Comparison of ENCODE assay signal across 34 mouse cellular contexts in genomic region chr17:47459341-47459919, GRCm38 (mm10). TPM values are rescaled to one million over a fixed set of nuclear protein-coding genes. Genes with fewer than 3 reads are reported as not detected.
DNase-seq lines count a peak whose midpoint lies in the region; ATAC-seq and TF ChIP-seq lines count a peak whose summit lies in the region.
"Had no signal": no experiment of that assay in that cellular context is flagged by ENCODE, and none has a peak within 500 bp of the region (broad histone marks: within the 10 kb centered on the region; RNA-seq: fewer than 3 reads in every experiment).

No protein-coding gene starts in this region.

- no peaks in the 10 kb centered on the region for H3K9me3 ChIP-seq in heart, embryonic 10.5 days
- no peaks in the 10 kb centered on the region for H3K9me3 ChIP-seq in heart, embryonic 11.5 days (replicated peaks; ENCODE audit: control insufficient read depth, low read length)
- H3K9me3 ChIP-seq in MEL (replicated peaks; ENCODE audit: insufficient read depth, low read length): no peaks in the 10 kb centered on the region
- H3K9me3 ChIP-seq: embryonic facial prominence, embryonic 13.5 days; forebrain, embryonic 10.5 days; forebrain, embryonic 15.5 days; heart, embryonic 15.5 days; limb, embryonic 10.5 days; limb, embryonic 15.5 days; midbrain, embryonic 12.5 days; neural tube, embryonic 13.5 days had no signal

- no peak for TF ChIP-seq RAD21 in MEL (IDR thresholded peaks at IDR 0.05; ENCODE audit: low read depth, low read length)

- 0 out of 2 replicates have a peak, but pooled peaks cover 3% of the 10 kb centered on the region for H3K36me3 ChIP-seq in heart, embryonic 10.5 days
- no peaks in the 10 kb centered on the region for H3K36me3 ChIP-seq in heart, embryonic 11.5 days (ENCODE audit: control insufficient read depth, insufficient read depth, low read length)
- peaks cover 0 to under 1% of the 10 kb centered on the region in 2 experiments; a peak in 1 of 4 replicates for H3K36me3 ChIP-seq in MEL (ENCODE audit: control insufficient read depth in 1 of 2, insufficient read depth in 2 of 2, low read length in 2 of 2)
- H3K36me3 ChIP-seq: embryonic facial prominence, embryonic 13.5 days; forebrain, embryonic 10.5 days; forebrain, embryonic 15.5 days; heart, embryonic 15.5 days; limb, embryonic 10.5 days; limb, embryonic 15.5 days; midbrain, embryonic 12.5 days; neural tube, embryonic 13.5 days had no signal

- H3K4me3 ChIP-seq in heart, embryonic 10.5 days: no peak overlapping the region
- H3K4me3 ChIP-seq in heart, embryonic 11.5 days (ENCODE audit: low read depth, low read length): no peak overlapping the region
- H3K4me3 ChIP-seq in MEL (ENCODE audit: control insufficient read depth in 1 of 2, insufficient read depth in 1 of 2, low read depth in 2 of 2, low read length in 2 of 2): no peak overlapping the region
- H3K4me3 ChIP-seq: embryonic facial prominence, embryonic 13.5 days; forebrain, embryonic 10.5 days; forebrain, embryonic 15.5 days; gastrocnemius, adult 2 months; heart, adult 2 months; heart, embryonic 15.5 days; limb, embryonic 10.5 days; limb, embryonic 15.5 days; midbrain, embryonic 12.5 days; neural tube, embryonic 13.5 days had no signal

- H3K4me1 ChIP-seq in heart, embryonic 10.5 days: peaks cover 73% of the 10 kb centered on the region
- H3K4me1 ChIP-seq in heart, embryonic 11.5 days (ENCODE audit: control insufficient read depth, insufficient read depth, low read length): peaks cover 31% of the 10 kb centered on the region
- peaks cover 3 to 12% of the 10 kb centered on the region in 2 experiments for H3K4me1 ChIP-seq in MEL (ENCODE audit: control insufficient read depth in 1 of 2, insufficient read depth in 2 of 2, low read length in 2 of 2)
- H3K4me1 ChIP-seq: forebrain, embryonic 15.5 days; midbrain, embryonic 12.5 days; neural tube, embryonic 13.5 days had no signal

- peaks cover 16% of the 10 kb centered on the region; the same call in 1 of the 2 replicates for H3K27me3 ChIP-seq in heart, embryonic 10.5 days (ENCODE audit: insufficient read depth, poor library complexity, severe bottlenecking)
- no peaks in the 10 kb centered on the region for H3K27me3 ChIP-seq in heart, embryonic 11.5 days (ENCODE audit: control insufficient read depth, insufficient read depth, low read length)
- H3K27me3 ChIP-seq in MEL (ENCODE audit: control insufficient read depth in 1 of 2, insufficient read depth in 2 of 2, low read length in 2 of 2): peaks cover 0 to 1% of the 10 kb centered on the region in 2 experiments; a peak in 2 of 4 replicates
- H3K27me3 ChIP-seq: embryonic facial prominence, embryonic 13.5 days; limb, embryonic 15.5 days had no signal

- 45% methylated on average over 3 of the region's 3 CpGs for WGBS in heart, embryonic 10.5 days
- 46% methylated on average over 3 of the region's 3 CpGs for WGBS in heart, embryonic 11.5 days (ENCODE audit: insufficient replicate concordance)

- 0 out of 2 replicates have a peak overlapping the region, but pooled peaks have one; percentile 5 for H3K27ac ChIP-seq in heart, embryonic 10.5 days
- no peak overlapping the region for H3K27ac ChIP-seq in heart, embryonic 11.5 days (ENCODE audit: low read depth, low read length)
- H3K27ac ChIP-seq in MEL (ENCODE audit: control insufficient read depth, low read depth, low read length): no peak overlapping the region
- H3K27ac ChIP-seq: embryonic facial prominence, embryonic 13.5 days; forebrain, embryonic 10.5 days; forebrain, embryonic 15.5 days; gastrocnemius, adult 2 months; heart, adult 2 months; heart, embryonic 15.5 days; kidney, postnatal 0 days; limb, embryonic 10.5 days; limb, embryonic 15.5 days; liver, embryonic 14.5 days; midbrain, embryonic 12.5 days; neural tube, embryonic 13.5 days had no signal

- no peak for TF ChIP-seq CTCF in MEL (IDR thresholded peaks at IDR 0.05 in 2 of 3, conservative IDR thresholded peaks at IDR 0.05 in 1 of 3; ENCODE audit: control insufficient read depth in 1 of 3, insufficient read depth in 1 of 3, low read depth in 2 of 3, low read length in 3 of 3, poor library complexity in 1 of 3, severe bottlenecking in 1 of 3)

- no peak overlapping the region for H3K9ac ChIP-seq in heart, embryonic 11.5 days (ENCODE audit: low read depth, low read length)
- no peak overlapping the region for H3K9ac ChIP-seq in MEL (ENCODE audit: control insufficient read depth, low read depth, low read length, poor library complexity, severe bottlenecking)
- H3K9ac ChIP-seq: embryonic facial prominence, embryonic 13.5 days; forebrain, embryonic 15.5 days; heart, embryonic 15.5 days; limb, embryonic 15.5 days; liver, embryonic 14.5 days; midbrain, embryonic 12.5 days; neural tube, embryonic 13.5 days had no signal

- ATAC-seq in heart, embryonic 11.5 days (replicated peaks; ENCODE audit: insufficient number of reproducible peaks, low FRiP score, low TSS enrichment): no peak
- ATAC-seq: forebrain, embryonic 15.5 days; hindbrain, embryonic 16.5 days had no signal

- no peaks in the 10 kb centered on the region for H3K79me2 ChIP-seq in MEL (ENCODE audit: control insufficient read depth, insufficient read depth, low read length, poor library complexity)

- no peak for TF ChIP-seq EP300 in MEL (IDR thresholded peaks at IDR 0.05; ENCODE audit: low read depth in 1 of 2, low read length in 2 of 2)

- H3K4me2 ChIP-seq in heart, embryonic 11.5 days: no peak overlapping the region
- H3K4me2 ChIP-seq: embryonic facial prominence, embryonic 13.5 days; forebrain, embryonic 15.5 days; heart, embryonic 15.5 days; limb, embryonic 15.5 days; midbrain, embryonic 12.5 days; neural tube, embryonic 13.5 days had no signal

- no peak for TF ChIP-seq POLR2A in MEL (IDR thresholded peaks at IDR 0.05; ENCODE audit: control insufficient read depth in 1 of 2, insufficient read depth in 1 of 2, low read depth in 1 of 2, low read length in 2 of 2, poor library complexity in 1 of 2)

- DNase-seq in heart, embryonic 10.5 days (ENCODE audit: low spot score): no peak
- DNase-seq in lung, postnatal 10 days: peak; percentile 42
- no peak for DNase-seq in lung, postnatal 14 days
- peak; percentile 28 for DNase-seq in MEL (ENCODE audit: low read depth, low spot score)
- DNase-seq in testis, postnatal 14 days (ENCODE audit: low spot score): peak; percentile 80
- DNase-seq in spleen, adult 18-20 months: no peak
- DNase-seq: adrenal gland, postnatal 25 days; cerebellum, adult 11-12 months; cerebellum, adult 9-11 months; gastrocnemius, adult 2 months; gastrocnemius, postnatal 36 days; heart, adult 2 months; kidney, adult 8-10 months; kidney, postnatal 4 days; right cerebral cortex, postnatal 4 days; thymus, postnatal 14 days had no signal

TF ChIP-seq in MEL, 35 proteins besides CTCF, POLR2A, EP300 and RAD21:
- TF ChIP-seq HCFC1 (IDR thresholded peaks at IDR 0.05; ENCODE audit: low read depth, low read length) (no peak), POLR2AphosphoS2 (IDR thresholded peaks at IDR 0.05; ENCODE audit: low read length) (no peak), TCF12 (IDR thresholded peaks at IDR 0.05; ENCODE audit: low read depth, low read length) (no peak)

RNA-seq across cellular contexts. Expression of gene 1700001C19Rik, which starts 22.3 kb away (rescaled TPM):
- polyA plus RNA-seq in heart, embryonic 10.5 days (2016; fragmentation: Nextera tagmentation; extraction: Ambion mirVana): 0.63 and 1.3 TPM in 2 replicates
- 1.2 and 2.2 TPM in 2 replicates for polyA plus RNA-seq in heart, embryonic 11.5 days (2014; fragmentation: Nextera tagmentation; extraction: Ambion mirVana)
- not detected in 2 replicates for total RNA-seq in MEL (2012; rRNA removed)
- not detected for polyA plus RNA-seq in MEL (2012; ENCODE audit: insufficient read depth in 1 of 2, insufficient read length in 2 of 2, low read depth in 1 of 2, low replicate concordance in 2 of 2, missing spikeins in 1 of 2)
- total RNA-seq: adrenal gland, adult 18-20 months; adrenal gland, postnatal 25 days; common myeloid progenitor, adult 5-6 weeks; gastrocnemius, adult 2 months; gastrocnemius, postnatal 36 days; heart, adult 2 months; heart, postnatal 25 days; layer of hippocampus, postnatal 25 days; left cerebral cortex, postnatal 10 days had no signal
- polyA plus RNA-seq: forebrain, embryonic 10.5 days; lung, embryonic 16.5 days had no signal

RNA-seq across cellular contexts. Expression of gene AI661453, which starts 23.0 kb away (rescaled TPM):
- polyA plus RNA-seq in heart, embryonic 10.5 days (2016; fragmentation: Nextera tagmentation; extraction: Ambion mirVana): 0.99 and 1.1 TPM in 2 replicates
- polyA plus RNA-seq in heart, embryonic 11.5 days (2014; fragmentation: Nextera tagmentation; extraction: Ambion mirVana): 1.2 and 1.6 TPM in 2 replicates
- not detected in 2 replicates for total RNA-seq in MEL (2012; rRNA removed)
- polyA plus RNA-seq in MEL (2012; ENCODE audit: insufficient read depth in 1 of 2, insufficient read length in 2 of 2, low read depth in 1 of 2, low replicate concordance in 2 of 2, missing spikeins in 1 of 2): not detected

RNA-seq across cellular contexts. Expression of gene Taf8, which starts 42.7 kb away (rescaled TPM):
- polyA plus RNA-seq in heart, embryonic 10.5 days (2016; fragmentation: Nextera tagmentation; extraction: Ambion mirVana): 23.0 and 28.5 TPM in 2 replicates
- polyA plus RNA-seq in heart, embryonic 11.5 days (2014; fragmentation: Nextera tagmentation; extraction: Ambion mirVana): 15.9 and 18.3 TPM in 2 replicates
- total RNA-seq in MEL (2012; rRNA removed): 14.4 and 15.2 TPM in 2 replicates
- 10 to 100 TPM in 1 of 2 experiments, not detected in 1; 25.7 TPM for polyA plus RNA-seq in MEL (2012; ENCODE audit: insufficient read depth in 1 of 2, insufficient read length in 2 of 2, low read depth in 1 of 2, low replicate concordance in 2 of 2, missing spikeins in 1 of 2)

RNA-seq across cellular contexts. Expression of gene Ccnd3, which starts 45.4 kb away (rescaled TPM):
- polyA plus RNA-seq in heart, embryonic 10.5 days (2016; fragmentation: Nextera tagmentation; extraction: Ambion mirVana): 552 and 644 TPM in 2 replicates
- polyA plus RNA-seq in heart, embryonic 11.5 days (2014; fragmentation: Nextera tagmentation; extraction: Ambion mirVana): 559 and 565 TPM in 2 replicates
- total RNA-seq in MEL (2012; rRNA removed): 143 TPM in 2 replicates
- polyA plus RNA-seq in MEL (2012; ENCODE audit: insufficient read depth in 1 of 2, insufficient read length in 2 of 2, low read depth in 1 of 2, low replicate concordance in 2 of 2, missing spikeins in 1 of 2): 100 to 1,000 TPM in 1 of 2 experiments, not detected in 1; 568 TPM

RNA-seq across cellular contexts. Expression of gene Guca1a, which starts 59.0 kb away (rescaled TPM):
- 2.3 and 3.6 TPM in 2 replicates for polyA plus RNA-seq in heart, embryonic 10.5 days (2016; fragmentation: Nextera tagmentation; extraction: Ambion mirVana)
- 3.3 and 4.3 TPM in 2 replicates for polyA plus RNA-seq in heart, embryonic 11.5 days (2014; fragmentation: Nextera tagmentation; extraction: Ambion mirVana)
- total RNA-seq in MEL (2012; rRNA removed): 1.5 and 2.3 TPM in 2 replicates
- polyA plus RNA-seq in MEL (2012; ENCODE audit: insufficient read depth in 1 of 2, insufficient read length in 2 of 2, low read depth in 1 of 2, low replicate concordance in 2 of 2, missing spikeins in 1 of 2): 1 to 10 TPM in 1 of 2 experiments, not detected in 1; 3.2 TPM
- total RNA-seq: gastrocnemius, adult 2 months; gastrocnemius, postnatal 36 days; left cerebral cortex, postnatal 10 days had no signal

Comparison
In these comparisons a context has a peak if more than half of its experiments do, and no peak if none do; other contexts are left out.
1. DNase-seq: peak in lung, postnatal 10 days (single experiment), MEL (single experiment) and testis, postnatal 14 days (single experiment); none in heart, embryonic 10.5 days (single experiment), lung, postnatal 14 days (single experiment) and spleen, adult 18-20 months (0 of 2).